Mouse (Mus musculus) bone marrow, adult 2 months (tissue): ENCODE data around the gene Sbsn.

Experiments
- CTCF ChIP-seq: fragments of 200-500 bp; IDR thresholded peaks from 2 replicates; pipeline ENCODE4 v1.5.1; 2011; ENCODE audit warnings: low read length, control low read depth; ENCODE audit not compliant: control insufficient read depth, insufficient read depth
- POLR2A ChIP-seq: fragments of 200-500 bp; IDR thresholded peaks from 2 replicates; pipeline ENCODE4 v1.6.1; 2011; ENCODE audit warnings: low read depth, mild to moderate bottlenecking, control low read depth, low read length, borderline replicate concordance; ENCODE audit not compliant: control insufficient read depth

GRCm38 (mm10) chr7:30728739-30729395 is 22.4 kb upstream of the Sbsn start:
- TF ChIP-seq CTCF (no peak), POLR2A (no peak)
